Mouse (Mus musculus) kidney, adult 8-10 months (tissue): ENCODE results near the gene Thoc3.
"Not testable (repeated sequence)": the region's sequence is repeated elsewhere in the genome, so short reads cannot be mapped to it uniquely, and the experiment has no call there.

Experiments used
- DNase-seq, 2 experiments: peaks; one replicate each; pipeline ENCODE4 v3.0.0; 2022

The Thoc3 gene

GRCm38 (mm10) chr13:54468098-54469011 lies at the start of gene Thoc3:
Gene Thoc3, minus strand, starts transcription at chr13:54468849.
- peak; percentile 87 to 92 for DNase-seq

- DNase-seq = no peak
Measured at GRCm38 (mm10) chr13:54505920-54506319, 37.3 kb upstream of the Thoc3 start.

GRCm38 (mm10) chr13:54504611-54505260 lies 36.1 kb upstream of the Thoc3 start:
- DNase-seq = no peak

GRCm38 (mm10) chr13:54503604-54504521 lies 35.2 kb upstream of the Thoc3 start, which contains the start of gene Simc1:
Gene Simc1, plus strand, starts transcription at chr13:54503779.
- DNase-seq = peak; percentile 73 to 78

GRCm38 (mm10) chr13:54503278-54503603 lies 34.6 kb upstream of the Thoc3 start:
- no peak for DNase-seq

GRCm38 (mm10) chr13:54501957-54502690 lies 33.5 kb upstream of the Thoc3 start:
- DNase-seq = peak in 1 of 2 experiments; percentile 16

GRCm38 (mm10) chr13:54501352-54501751 lies 32.7 kb upstream of the Thoc3 start:
- DNase-seq = no peak

- DNase-seq = not testable (repeated sequence)
Measured at GRCm38 (mm10) chr13:54499551-54499950, 30.9 kb upstream of the Thoc3 start.

GRCm38 (mm10) chr13:54491381-54491780 lies 22.7 kb upstream of the Thoc3 start:
- no peak for DNase-seq

GRCm38 (mm10) chr13:54490411-54490810 lies 21.8 kb upstream of the Thoc3 start:
- DNase-seq = no peak

GRCm38 (mm10) chr13:54481498-54481897 lies 12.8 kb upstream of the Thoc3 start:
- DNase-seq = peak; percentile 80

- no peak for DNase-seq
Measured at GRCm38 (mm10) chr13:54479286-54479685, 10.6 kb upstream of the Thoc3 start.

GRCm38 (mm10) chr13:54475702-54476101 lies 7.1 kb upstream of the Thoc3 start:
- no peak for DNase-seq

GRCm38 (mm10) chr13:54474996-54475395 lies 6.3 kb upstream of the Thoc3 start:
- peak in 1 of 2 experiments; percentile 27 for DNase-seq

- no peak for DNase-seq
Measured at GRCm38 (mm10) chr13:54471967-54472366, 3.3 kb upstream of the Thoc3 start.

GRCm38 (mm10) chr13:54469012-54469354 lies 334 bp upstream of the Thoc3 start:
- DNase-seq = no peak

GRCm38 (mm10) chr13:54459282-54459681 lies 9.4 kb downstream of the Thoc3 start:
- DNase-seq = no peak

- peak in 1 of 2 experiments; percentile 54 for DNase-seq
Measured at GRCm38 (mm10) chr13:54457062-54457461, 11.6 kb downstream of the Thoc3 start.

- DNase-seq = peak in 1 of 2 experiments; percentile 25
Measured at GRCm38 (mm10) chr13:54447496-54448224, 21.0 kb downstream of the Thoc3 start.

- peak; percentile 70 to 86 for DNase-seq
Measured at GRCm38 (mm10) chr13:54446686-54447495, 21.8 kb downstream of the Thoc3 start.

- no peak for DNase-seq
Measured at GRCm38 (mm10) chr13:54443693-54444092, 25.0 kb downstream of the Thoc3 start.
